Mouse (Mus musculus) heart, postnatal 0 days (tissue): ENCODE measurements around the gene Elk3. TPM values are rescaled to one million over a fixed set of nuclear protein-coding genes. Genes with fewer than 3 reads are reported as not detected.

ENCODE experiments used
- ATAC-seq: fragments of 200-750 bp; cut with Nextera tagmentation; 2 replicates; pipeline ENCODE4 v1.8.0; 2017; ENCODE audit warnings: low read depth, moderate number of reproducible peaks, moderate library complexity; ENCODE audit not compliant: insufficient read depth
- DNase-seq: peaks from one replicate; pipeline ENCODE4 v3.0.0-alpha.2; 2016; ENCODE audit warnings: low spot score
- H3K27ac ChIP-seq: fragments of 300-500 bp; sonication (generic); 2 replicates; pipeline ENCODE4 v1.5.1; 2014; ENCODE audit warnings: low read depth, mild to moderate bottlenecking
- H3K27me3 ChIP-seq: fragments of 300-500 bp; sonication (generic); 2 replicates; pipeline ENCODE4 v1.6.1; 2014; ENCODE audit warnings: low read length, mixed read lengths; ENCODE audit not compliant: control insufficient read depth, insufficient read depth
- H3K36me3 ChIP-seq: fragments of 300-500 bp; sonication (generic); replicated peaks from 2 replicates; pipeline ENCODE4 v1.6.1; 2014; ENCODE audit warnings: low read length, mixed read lengths; ENCODE audit not compliant: control insufficient read depth, insufficient read depth
- H3K4me1 ChIP-seq: fragments of 300-500 bp; sonication (generic); 2 replicates; pipeline ENCODE4 v1.6.1; 2014; ENCODE audit warnings: antibody characterized with exemption; ENCODE audit not compliant: control insufficient read depth, insufficient read depth
- H3K4me2 ChIP-seq: fragments of 300-500 bp; sonication (generic); 2 replicates; pipeline ENCODE4 v1.6.1; 2014; ENCODE audit warnings: low read depth, mild to moderate bottlenecking, low read length, moderate library complexity
- H3K4me3 ChIP-seq: fragments of 300-500 bp; sonication (generic); 2 replicates; pipeline ENCODE4 v1.5.1; 2014; ENCODE audit warnings: low read depth, low read length
- H3K9ac ChIP-seq: fragments of 300-500 bp; sonication (generic); replicated peaks from 2 replicates; pipeline ENCODE4 v1.6.1; 2014; ENCODE audit warnings: low read depth, low read length, mixed read lengths
- H3K9me3 ChIP-seq: fragments of 300-500 bp; sonication (generic); replicated peaks from 2 replicates; pipeline ENCODE4 v1.6.1; 2016; ENCODE audit warnings: low read length; ENCODE audit not compliant: control insufficient read depth
- CTCF ChIP-seq: IDR thresholded peaks from 2 replicates; pipeline ENCODE4 v1.5.1; 2016; ENCODE audit warnings: antibody characterized with exemption, control low read depth, low read depth
- EP300 ChIP-seq: IDR thresholded peaks from 2 replicates; pipeline ENCODE4 v1.6.1; 2016; ENCODE audit warnings: antibody characterized with exemption, low read depth
- WGBS: fragments of 180-500 bp; shearing (Covaris S2); extraction: QIAGEN DNeasy Blood & Tissue Kit; methylation state at CpG from one replicate; pipeline ENCODE4 v1.1.7; 2014; 5-methylcytosine and 5-hydroxymethylcytosine counted together
- polyA plus RNA-seq: library from polyadenylated mRNA; unstranded; fragments of >200 nt; fragmentation: Nextera tagmentation; extraction: Ambion mirVana; gene quantifications from 2 replicates; pipeline ENCODE4 v1.2.1, GENCODE M21; 2015
- total RNA-seq: library from RNA; depleted of rRNA; stranded (reverse); fragments of >200 nt; gene quantifications from 2 replicates; pipeline ENCODE4 v1.2.3, GENCODE M21; 2014; ENCODE audit warnings: low replicate concordance

Elk3 gene
- total and polyA plus RNA-seq, 2 experiments from 2014 or later = 34.4 to 45.0 TPM

DNA sequence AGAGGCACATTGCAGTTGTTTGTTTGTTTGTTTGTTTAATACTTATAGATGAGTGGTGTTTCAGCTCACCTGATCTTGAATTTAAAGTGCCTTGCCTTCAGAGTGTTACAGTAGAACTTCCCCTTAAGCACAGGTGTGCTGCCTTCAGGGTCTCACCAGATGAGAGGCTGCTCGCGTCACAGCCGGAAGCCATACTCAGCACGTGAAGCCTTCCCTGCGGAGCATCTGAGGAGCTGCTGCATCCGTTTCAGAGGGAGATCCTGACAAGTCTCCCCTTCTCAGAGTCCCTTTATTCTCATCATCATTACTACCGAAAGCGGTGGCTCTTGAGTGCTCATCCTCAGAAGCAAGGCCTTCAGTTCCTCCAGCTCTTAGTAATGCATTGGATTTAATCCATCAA, 62.5 kb downstream of the Elk3 start:
- no peak overlapping the region for H3K9ac ChIP-seq
- 78% methylated on average over 8 of the region's 8 CpGs for WGBS
- no peak for TF ChIP-seq CTCF
- TF ChIP-seq EP300 = no peak
- H3K4me3 ChIP-seq = no peak overlapping the region
- no peak overlapping the region for H3K4me2 ChIP-seq
- DNase-seq (no peak), ATAC-seq (no peak)
- peaks cover 15% of the 10 kb centered on the region; the same call in 1 of the 2 replicates for H3K36me3 ChIP-seq
- H3K27ac ChIP-seq = peak overlapping the region; percentile 56
- no peaks in the 10 kb centered on the region for H3K27me3 ChIP-seq
- H3K4me1 ChIP-seq = peaks cover 25% of the 10 kb centered on the region
- no peaks in the 10 kb centered on the region for H3K9me3 ChIP-seq

DNA sequence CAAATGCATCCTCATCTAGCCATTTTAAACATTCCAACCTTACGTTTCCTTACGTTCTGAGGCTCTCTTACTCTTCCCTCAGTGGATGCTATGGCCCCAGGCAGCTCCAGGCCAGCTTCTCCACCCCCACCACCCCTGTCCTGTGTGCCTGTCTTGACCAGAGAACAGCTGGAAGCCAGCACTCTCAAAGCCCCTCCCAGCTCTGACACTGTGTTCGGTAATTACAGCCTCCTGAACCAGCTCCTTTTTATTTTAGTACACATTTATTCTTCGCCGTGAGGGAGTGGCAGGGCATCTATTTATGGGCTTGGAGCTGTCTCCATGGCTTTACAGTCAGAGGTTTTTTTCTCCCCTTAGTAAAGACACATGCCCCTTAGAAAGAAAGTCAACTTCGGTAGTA, 63.0 kb downstream of the Elk3 start:
- DNase-seq = no peak
- H3K4me1 ChIP-seq = peaks cover 25% of the 10 kb centered on the region
- peak; percentile 61; the same call in 1 of the 2 replicates for ATAC-seq
- WGBS = 28% methylated on average over 6 of the region's 6 CpGs
- H3K9ac ChIP-seq = no peak overlapping the region
- TF ChIP-seq CTCF = no peak
- no peak for TF ChIP-seq EP300
- no peaks in the 10 kb centered on the region for H3K9me3 ChIP-seq
- peaks cover 15% of the 10 kb centered on the region; the same call in 1 of the 2 replicates for H3K36me3 ChIP-seq
- H3K27me3 ChIP-seq = no peaks in the 10 kb centered on the region
- H3K4me2 ChIP-seq = no peak overlapping the region
- peak overlapping the region; percentile 56 for H3K27ac ChIP-seq
- no peak overlapping the region for H3K4me3 ChIP-seq

DNA sequence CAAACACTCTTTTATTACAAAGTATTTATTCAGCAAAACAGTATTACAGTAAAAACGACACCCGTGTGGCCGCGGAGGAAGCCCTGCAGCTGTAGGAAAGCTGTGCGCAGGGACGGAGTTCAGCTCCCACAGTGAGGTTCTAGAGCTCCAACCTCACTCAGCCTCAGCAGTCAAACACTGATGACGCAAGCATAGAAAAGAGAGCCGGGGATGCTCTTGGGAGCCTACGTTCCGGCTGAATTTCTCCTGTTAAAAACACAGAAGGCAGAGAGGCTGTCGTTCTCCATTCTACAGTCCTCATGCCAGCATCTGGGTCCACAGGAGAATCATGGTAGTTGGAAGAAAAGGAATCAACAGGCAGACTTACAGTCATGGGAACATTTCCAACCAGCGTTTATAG, 63.5 kb downstream of the Elk3 start:
- Histone ChIP-seq H3K4me2 (no peak overlapping the region), H3K27ac (peak overlapping the region; percentile 56), H3K36me3 (peaks cover 15% of the 10 kb centered on the region; the same call in 1 of the 2 replicates), H3K4me1 (peaks cover 25% of the 10 kb centered on the region), H3K9ac (no peak overlapping the region), H3K4me3 (no peak overlapping the region), H3K9me3 (no peaks in the 10 kb centered on the region), H3K27me3 (no peaks in the 10 kb centered on the region)
- WGBS = 78% methylated on average over 12 of the region's 12 CpGs
- TF ChIP-seq CTCF = no peak
- TF ChIP-seq EP300 = no peak
- DNase-seq = no peak
- ATAC-seq = no peak

DNA sequence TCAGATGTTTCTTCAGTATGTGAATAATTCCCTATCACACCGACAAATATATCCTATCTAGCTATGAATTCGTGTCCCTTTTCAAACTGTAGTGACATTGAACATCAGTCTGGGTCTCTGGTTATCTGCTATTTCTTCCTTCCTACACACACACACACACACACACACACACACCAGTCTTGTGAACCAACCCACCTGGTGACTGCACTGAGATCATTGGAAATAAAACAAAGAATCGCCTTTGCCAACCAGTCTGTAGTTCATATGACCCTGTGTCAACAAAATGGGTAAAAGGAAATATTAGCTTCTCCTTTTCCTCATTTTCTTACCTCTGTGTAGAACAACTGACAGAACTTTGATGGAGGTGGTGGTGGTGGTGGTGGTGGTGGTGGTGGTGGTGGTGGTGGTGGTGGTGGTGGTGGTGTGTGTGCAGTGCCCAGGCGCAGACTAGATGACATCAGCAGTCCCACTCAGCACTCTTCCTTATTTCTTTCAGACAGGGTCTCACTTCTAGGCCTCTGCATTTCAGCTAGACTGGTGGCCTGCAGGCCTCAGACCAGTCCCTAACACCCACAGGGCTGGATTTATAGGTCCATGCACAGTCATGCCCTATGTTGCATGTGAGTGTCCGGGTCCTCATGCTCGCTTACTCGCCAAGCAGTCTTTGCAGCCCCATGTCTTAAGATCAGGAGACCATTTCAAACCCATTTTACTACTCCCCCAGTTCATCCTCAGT, 64.6 kb downstream of the Elk3 start:
- 92% methylated on average over 7 of the region's 7 CpGs for WGBS
- no peaks in the 10 kb centered on the region for H3K9me3 ChIP-seq

DNA sequence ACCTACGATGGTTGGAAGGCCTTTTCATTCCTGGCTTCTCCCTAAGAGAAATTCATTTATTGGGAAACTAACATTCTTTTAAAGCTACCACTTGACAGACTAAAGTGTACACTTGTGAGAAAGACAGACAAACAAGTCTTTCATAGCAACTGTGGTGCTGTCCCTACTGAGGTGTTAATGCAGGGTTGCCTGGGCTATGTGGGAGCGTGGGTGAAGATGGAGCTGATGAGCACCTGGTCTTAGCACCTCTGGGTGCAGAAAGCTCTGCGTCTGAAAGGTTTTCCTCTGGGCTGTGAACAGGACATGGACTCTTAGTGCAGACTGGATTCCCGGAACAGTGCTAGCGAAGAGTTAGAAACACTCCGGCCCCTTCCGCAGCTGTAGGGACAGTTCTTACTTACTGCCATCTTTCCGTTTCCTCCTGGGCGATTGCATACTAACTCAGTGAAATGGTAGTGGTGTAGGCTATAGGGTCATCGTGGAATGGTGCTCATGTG, 66.7 kb downstream of the Elk3 start:
- WGBS = 69% methylated on average over 10 of the region's 10 CpGs
- no peaks in the 10 kb centered on the region for H3K27me3 ChIP-seq
- TF ChIP-seq EP300 (no peak), CTCF (no peak)
- H3K4me2 ChIP-seq = no peak overlapping the region
- peaks cover 33% of the 10 kb centered on the region for H3K36me3 ChIP-seq
- no peak overlapping the region for H3K4me3 ChIP-seq
- no peak overlapping the region for H3K27ac ChIP-seq
- H3K9ac ChIP-seq = no peak overlapping the region
- no peak for ATAC-seq
- no peaks in the 10 kb centered on the region for H3K9me3 ChIP-seq
- DNase-seq = no peak
- H3K4me1 ChIP-seq = peaks cover 14% of the 10 kb centered on the region

More for the DNA sequence above, 64.6 kb downstream of the Elk3 start:
- no peak for DNase-seq
- H3K9ac ChIP-seq = no peak overlapping the region
- H3K36me3 ChIP-seq = peaks cover 20% of the 10 kb centered on the region; the same call in 1 of the 2 replicates
- no peaks in the 10 kb centered on the region for H3K27me3 ChIP-seq
- TF ChIP-seq EP300 (no peak), CTCF (no peak)
- ATAC-seq = no peak
- peaks cover 22% of the 10 kb centered on the region for H3K4me1 ChIP-seq
- no peak overlapping the region for H3K4me3 ChIP-seq
- H3K27ac ChIP-seq = no peak overlapping the region
- no peak overlapping the region for H3K4me2 ChIP-seq

DNA sequence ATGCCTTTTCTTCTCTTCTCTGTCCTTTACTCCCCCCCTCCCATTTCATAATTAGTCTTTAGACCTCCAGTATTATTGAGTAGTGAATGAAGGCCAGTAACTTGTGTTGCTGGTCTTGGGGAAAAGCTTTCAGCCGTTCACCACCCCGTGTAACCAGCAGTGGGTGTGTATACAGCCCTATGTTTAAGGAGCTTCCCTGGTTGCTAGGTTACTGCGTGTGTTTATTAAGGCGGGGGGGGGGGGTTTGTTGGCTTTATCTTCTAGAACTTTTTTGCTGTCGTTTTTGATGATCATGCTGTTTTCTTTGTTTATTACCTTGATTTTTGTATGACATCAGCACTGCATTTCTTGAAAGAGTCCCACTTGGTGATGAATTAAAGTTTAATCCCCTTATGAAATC, 68.1 kb downstream of the Elk3 start:
- no peaks in the 10 kb centered on the region for H3K9me3 ChIP-seq
- H3K4me2 ChIP-seq = no peak overlapping the region
- ATAC-seq (no peak), DNase-seq (no peak)
- H3K36me3 ChIP-seq = peaks cover 41% of the 10 kb centered on the region
- peaks cover 12% of the 10 kb centered on the region for H3K4me1 ChIP-seq
- WGBS = 24% methylated on average over 5 of the region's 5 CpGs
- TF ChIP-seq CTCF (no peak), EP300 (no peak)
- no peak overlapping the region for H3K9ac ChIP-seq
- no peaks in the 10 kb centered on the region for H3K27me3 ChIP-seq
- H3K27ac ChIP-seq = no peak overlapping the region
- no peak overlapping the region for H3K4me3 ChIP-seq
